Mouse (Mus musculus) hindbrain, embryonic 12.5 days (tissue): ENCODE measurements at regions not wholly inside any gene's neighbourhood (a gene's known extent, or its start where the extent isn't known, plus 50 kb on each side); places are given as distances from the start of the nearest gene placed in this dataset.

Source experiments
- ATAC-seq: fragments of 200-750 bp; cut with Nextera tagmentation; 2 replicates; pipeline ENCODE4 v1.8.0; 2017; ENCODE audit warnings: moderate TSS enrichment; ENCODE audit not compliant: low FRiP score
- H3K27ac ChIP-seq: fragments of 300-500 bp; sonication (generic); 2 replicates; pipeline ENCODE4 v1.5.1; 2016; ENCODE audit warnings: mild to moderate bottlenecking
- H3K27me3 ChIP-seq: fragments of 300-500 bp; sonication (generic); 2 replicates; pipeline ENCODE4 v1.6.1; 2016; ENCODE audit warnings: mild to moderate bottlenecking
- H3K36me3 ChIP-seq: fragments of 300-500 bp; sonication (generic); 2 replicates; pipeline ENCODE4 v1.6.1; 2016; ENCODE audit warnings: mild to moderate bottlenecking
- H3K4me1 ChIP-seq: fragments of 300-500 bp; sonication (generic); 2 replicates; pipeline ENCODE4 v1.6.1; 2016
- H3K4me2 ChIP-seq: fragments of 300-500 bp; sonication (generic); replicated peaks from 2 replicates; pipeline ENCODE4 v1.6.1; 2016; ENCODE audit warnings: mild to moderate bottlenecking
- H3K4me3 ChIP-seq: fragments of 300-500 bp; sonication (generic); 2 replicates; pipeline ENCODE4 v1.5.1; 2016; ENCODE audit warnings: mild to moderate bottlenecking
- H3K9ac ChIP-seq: fragments of 300-500 bp; sonication (generic); 2 replicates; pipeline ENCODE4 v1.6.1; 2016; ENCODE audit warnings: mild to moderate bottlenecking, moderate library complexity
- H3K9me3 ChIP-seq: fragments of 300-500 bp; sonication (generic); replicated peaks from 2 replicates; pipeline ENCODE4 v1.6.1; 2016; ENCODE audit warnings: mild to moderate bottlenecking
- WGBS: fragments of 180-500 bp; shearing (Covaris S2); methylation state at CpG from one replicate; pipeline ENCODE4 v1.1.7; 2016; 5-methylcytosine and 5-hydroxymethylcytosine counted together

- ATAC-seq = no peak
- whole genome bisulfite sequencing = 83% methylated on average over 4 of the region's 4 CpGs
- Histone ChIP-seq H3K27me3 (no peaks in the 10 kb centered on the region), H3K36me3 (no peaks in the 10 kb centered on the region), H3K4me1 (no peaks in the 10 kb centered on the region), H3K4me3 (no peak overlapping the region), H3K9ac (no peak overlapping the region), H3K27ac (no peak overlapping the region), H3K9me3 (no peaks in the 10 kb centered on the region), H3K4me2 (no peak overlapping the region)
Measured at GRCm38 (mm10) chr11:8377301-8377700, 287.0 kb downstream of the Tns3 start.

- no peaks in the 10 kb centered on the region for H3K27me3 ChIP-seq
- no peaks in the 10 kb centered on the region for H3K36me3 ChIP-seq
- no peak overlapping the region for H3K9ac ChIP-seq
- H3K4me1 ChIP-seq = no peaks in the 10 kb centered on the region
- H3K4me3 ChIP-seq = no peak overlapping the region
- WGBS = 82% methylated on average over 1 of the region's 1 CpGs
- no peak overlapping the region for H3K27ac ChIP-seq
- no peaks in the 10 kb centered on the region for H3K9me3 ChIP-seq
- H3K4me2 ChIP-seq = no peak overlapping the region
- ATAC-seq = no peak
Measured at GRCm38 (mm10) chr11:8365545-8365944, 298.8 kb downstream of the Tns3 start.

GRCm38 (mm10) chr11:8364703-8365433 lies 299.5 kb downstream of the Tns3 start:
- no peaks in the 10 kb centered on the region for H3K9me3 ChIP-seq
- WGBS = 75% methylated on average over 9 of the region's 9 CpGs
- ATAC-seq = no peak

GRCm38 (mm10) chr11:8344938-8345337 lies 319.4 kb downstream of the Tns3 start:
- WGBS = 80% methylated on average over 14 of the region's 14 CpGs
- H3K27ac ChIP-seq = no peak overlapping the region
- no peaks in the 10 kb centered on the region for H3K36me3 ChIP-seq
- no peaks in the 10 kb centered on the region for H3K9me3 ChIP-seq
- H3K27me3 ChIP-seq = no peaks in the 10 kb centered on the region
- H3K4me1 ChIP-seq = no peaks in the 10 kb centered on the region
- ATAC-seq = no peak
- H3K4me3 ChIP-seq = no peak overlapping the region
- H3K4me2 ChIP-seq = no peak overlapping the region
- no peak overlapping the region for H3K9ac ChIP-seq

More at GRCm38 (mm10) chr11:8364703-8365433, 299.5 kb downstream of the Tns3 start:
- Histone ChIP-seq H3K4me3 (no peak overlapping the region), H3K4me2 (no peak overlapping the region), H3K9ac (no peak overlapping the region), H3K4me1 (no peaks in the 10 kb centered on the region), H3K27ac (no peak overlapping the region), H3K27me3 (no peaks in the 10 kb centered on the region), H3K36me3 (no peaks in the 10 kb centered on the region)

GRCm38 (mm10) chr11:8302347-8303188 lies 361.8 kb downstream of the Tns3 start:
- Histone ChIP-seq H3K27ac (no peak overlapping the region), H3K9me3 (no peaks in the 10 kb centered on the region), H3K9ac (no peak overlapping the region), H3K36me3 (no peaks in the 10 kb centered on the region), H3K4me2 (no peak overlapping the region), H3K27me3 (no peaks in the 10 kb centered on the region), H3K4me3 (no peak overlapping the region), H3K4me1 (no peaks in the 10 kb centered on the region)
- 61% methylated on average over 14 of the region's 14 CpGs for WGBS
- peak; percentile 69; the same call in 1 of the 2 replicates for ATAC-seq

- no peak overlapping the region for H3K9ac ChIP-seq
- WGBS = 78% methylated on average over 5 of the region's 5 CpGs
Measured at GRCm38 (mm10) chr11:8297462-8297861, 366.9 kb downstream of the Tns3 start.

GRCm38 (mm10) chr11:8293322-8294014 lies 370.9 kb downstream of the Tns3 start:
- Histone ChIP-seq H3K27me3 (no peaks in the 10 kb centered on the region), H3K36me3 (no peaks in the 10 kb centered on the region), H3K27ac (no peak overlapping the region), H3K4me2 (no peak overlapping the region), H3K4me1 (peaks cover 3% of the 10 kb centered on the region; the same call in 1 of the 2 replicates), H3K4me3 (no peak overlapping the region), H3K9me3 (no peaks in the 10 kb centered on the region), H3K9ac (no peak overlapping the region)
- peak; percentile 74 for ATAC-seq
- 54% methylated on average over 6 of the region's 6 CpGs for WGBS

More at GRCm38 (mm10) chr11:8297462-8297861, 366.9 kb downstream of the Tns3 start:
- no peak overlapping the region for H3K27ac ChIP-seq
- H3K36me3 ChIP-seq = no peaks in the 10 kb centered on the region
- no peaks in the 10 kb centered on the region for H3K9me3 ChIP-seq
- H3K4me2 ChIP-seq = no peak overlapping the region
- H3K4me1 ChIP-seq = peaks cover 3% of the 10 kb centered on the region; the same call in 1 of the 2 replicates
- no peak overlapping the region for H3K4me3 ChIP-seq
- no peaks in the 10 kb centered on the region for H3K27me3 ChIP-seq
- no peak for ATAC-seq

- H3K4me3 ChIP-seq = no peak overlapping the region
- no peak overlapping the region for H3K27ac ChIP-seq
- 91% methylated on average over 1 of the region's 1 CpGs for WGBS
- no peaks in the 10 kb centered on the region for H3K36me3 ChIP-seq
- no peak overlapping the region for H3K9ac ChIP-seq
- H3K4me1 ChIP-seq = no peaks in the 10 kb centered on the region
- no peaks in the 10 kb centered on the region for H3K27me3 ChIP-seq
- H3K9me3 ChIP-seq = no peaks in the 10 kb centered on the region
- ATAC-seq = no peak
- no peak overlapping the region for H3K4me2 ChIP-seq
Measured at GRCm38 (mm10) chr11:8285271-8285670, 379.1 kb downstream of the Tns3 start.

GRCm38 (mm10) chr11:8275203-8275602 lies 389.1 kb downstream of the Tns3 start:
- H3K4me2 ChIP-seq = no peak overlapping the region
- WGBS = 77% methylated on average over 4 of the region's 4 CpGs
- H3K27me3 ChIP-seq = no peaks in the 10 kb centered on the region
- no peak overlapping the region for H3K9ac ChIP-seq
- no peaks in the 10 kb centered on the region for H3K4me1 ChIP-seq
- H3K36me3 ChIP-seq = no peaks in the 10 kb centered on the region
- no peak overlapping the region for H3K4me3 ChIP-seq
- H3K9me3 ChIP-seq = no peaks in the 10 kb centered on the region
- H3K27ac ChIP-seq = no peak overlapping the region
- ATAC-seq = no peak

- H3K9me3 ChIP-seq = no peaks in the 10 kb centered on the region
- 85% methylated on average over 2 of the region's 2 CpGs for WGBS
- no peak overlapping the region for H3K4me3 ChIP-seq
- H3K9ac ChIP-seq = no peak overlapping the region
- H3K4me1 ChIP-seq = no peaks in the 10 kb centered on the region
- no peak for ATAC-seq
- no peak overlapping the region for H3K27ac ChIP-seq
- no peaks in the 10 kb centered on the region for H3K36me3 ChIP-seq
- H3K27me3 ChIP-seq = no peaks in the 10 kb centered on the region
- no peak overlapping the region for H3K4me2 ChIP-seq
Measured at GRCm38 (mm10) chr11:8269171-8269570, 395.2 kb downstream of the Tns3 start.

GRCm38 (mm10) chr11:8254036-8254435 lies 410.3 kb downstream of the Tns3 start:
- ATAC-seq = no peak

GRCm38 (mm10) chr11:8251360-8251759 lies 413.0 kb downstream of the Tns3 start:
- Histone ChIP-seq H3K4me2 (no peak overlapping the region), H3K4me1 (no peaks in the 10 kb centered on the region), H3K4me3 (no peak overlapping the region), H3K27ac (no peak overlapping the region), H3K36me3 (no peaks in the 10 kb centered on the region), H3K27me3 (no peaks in the 10 kb centered on the region), H3K9ac (no peak overlapping the region), H3K9me3 (no peaks in the 10 kb centered on the region)
- WGBS = 69% methylated on average over 2 of the region's 2 CpGs
- no peak for ATAC-seq

More at GRCm38 (mm10) chr11:8254036-8254435, 410.3 kb downstream of the Tns3 start:
- H3K9ac ChIP-seq = no peak overlapping the region
- no peak overlapping the region for H3K4me3 ChIP-seq
- H3K4me1 ChIP-seq = no peaks in the 10 kb centered on the region
- no peak overlapping the region for H3K27ac ChIP-seq
- no peaks in the 10 kb centered on the region for H3K36me3 ChIP-seq
- H3K27me3 ChIP-seq = no peaks in the 10 kb centered on the region
- H3K4me2 ChIP-seq = no peak overlapping the region
- H3K9me3 ChIP-seq = no peaks in the 10 kb centered on the region
- WGBS = 76% methylated on average over 2 of the region's 2 CpGs
